Mouse (Mus musculus) bone marrow macrophage, adult 2 months (primary cell): ENCODE results near the gene Pip5k1c.

Experiments used
- CTCF ChIP-seq: IDR thresholded peaks from 2 replicates; pipeline ENCODE4 v1.5.1; 2012; ENCODE audit warnings: low read depth, mild to moderate bottlenecking, low read length, moderate library complexity
- POLR2A ChIP-seq: IDR thresholded peaks from 2 replicates; pipeline ENCODE4 v1.6.1; 2012; ENCODE audit warnings: mild to moderate bottlenecking, low read depth, low read length, borderline replicate concordance

GRCm38 (mm10) chr10:81360721-81361120 lies 68.0 kb downstream of the Pip5k1c start:
- no peak for TF ChIP-seq POLR2A
- TF ChIP-seq CTCF = no peak
